In the genomic region with DNA sequence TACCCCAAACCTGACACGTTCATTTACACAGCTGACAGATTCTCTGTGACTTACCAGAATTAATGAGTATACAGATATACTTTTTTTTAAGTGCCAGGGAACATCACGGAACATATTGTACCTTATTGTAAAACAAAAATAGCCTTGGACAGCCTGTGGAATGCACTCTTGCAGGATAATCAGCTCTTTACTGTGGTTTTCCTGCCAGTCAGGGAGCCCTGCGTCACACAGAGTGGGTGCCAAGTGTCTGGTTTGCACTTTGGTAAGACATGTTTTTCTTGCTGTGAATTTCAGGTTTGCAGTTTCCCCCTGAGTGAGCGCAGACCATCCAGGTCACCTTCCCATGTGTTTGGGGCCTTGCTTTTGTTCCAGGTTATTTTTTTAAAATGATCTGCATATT, we compare ENCODE assay signal across 10 mouse cellular contexts. TPM values are rescaled to one million over a fixed set of nuclear protein-coding genes. Genes with fewer than 3 reads are reported as not detected.
DNase-seq lines count a peak whose midpoint lies in the region; ATAC-seq and TF ChIP-seq lines count a peak whose summit lies in the region.
"Had no signal": no experiment of that assay in that cellular context is flagged by ENCODE, and none has a peak within 500 bp of the region (broad histone marks: within the 10 kb centered on the region; RNA-seq: fewer than 3 reads in every experiment).

No protein-coding gene starts in this region.

- peak; percentile 81 for DNase-seq in Patski (ENCODE audit: low read depth, low spot score)
- DNase-seq in heart, postnatal 10 days, result peak; percentile 74 to 82
- DNase-seq in layer of hippocampus, postnatal 36 days, result peak; percentile 21 to 28

- POLR2A ChIA-PET in Patski (lab: Charles Lee), result no interaction called here

- no peak overlapping the region for H3K9ac ChIP-seq in forebrain, embryonic 16.5 days (replicated peaks; ENCODE audit: low read depth, low read length)
- no peak overlapping the region for H3K9ac ChIP-seq in forebrain, embryonic 13.5 days
- no peak overlapping the region for H3K9ac ChIP-seq in midbrain, embryonic 15.5 days
- no peak overlapping the region for H3K9ac ChIP-seq in intestine, embryonic 15.5 days
- H3K9ac ChIP-seq: embryonic facial prominence, embryonic 12.5 days; liver, embryonic 12.5 days had no signal

- intact Hi-C loops in heart, postnatal 10 days (cut with DNase I), result no loop called here

- H3K27ac ChIP-seq in forebrain, embryonic 16.5 days (ENCODE audit: low read length), result no peak overlapping the region
- H3K27ac ChIP-seq in forebrain, embryonic 13.5 days, result no peak overlapping the region
- no peak overlapping the region for H3K27ac ChIP-seq in midbrain, embryonic 15.5 days
- no peak overlapping the region for H3K27ac ChIP-seq in intestine, embryonic 15.5 days
- H3K27ac ChIP-seq: embryonic facial prominence, embryonic 12.5 days; liver, embryonic 12.5 days had no signal

- CTCF ChIA-PET in Patski (lab: Charles Lee), result interaction anchor here (1.4 to 2.3 kb wide), 2 partner anchors 23 to 100 kb away, joined by 3 to 9 read pairs; no protein-coding TSS in a partner anchor

- in situ Hi-C loops in Patski (cut with MboI; ENCODE audit: low pct_unique_long_range_greater_than_20kb), result no loop called here

- 53% methylated on average over 4 of the region's 4 CpGs for WGBS in forebrain, embryonic 16.5 days
- WGBS in forebrain, embryonic 13.5 days, result 63% methylated on average over 4 of the region's 4 CpGs
- WGBS in midbrain, embryonic 15.5 days, result 73% methylated on average over 4 of the region's 4 CpGs
- 70% methylated on average over 4 of the region's 4 CpGs for WGBS in intestine, embryonic 15.5 days

- H3K27me3 ChIP-seq in forebrain, embryonic 16.5 days (replicated peaks; ENCODE audit: control insufficient read depth, insufficient read depth, low read length), result no peaks in the 10 kb centered on the region
- H3K27me3 ChIP-seq in forebrain, embryonic 13.5 days, result no peaks in the 10 kb centered on the region
- H3K27me3 ChIP-seq in Patski, result no peaks in the 10 kb centered on the region
- H3K27me3 ChIP-seq in midbrain, embryonic 15.5 days (replicated peaks), result no peaks in the 10 kb centered on the region
- H3K27me3 ChIP-seq in intestine, embryonic 15.5 days (replicated peaks), result no peaks in the 10 kb centered on the region
- H3K27me3 ChIP-seq: embryonic facial prominence, embryonic 12.5 days; liver, embryonic 12.5 days had no signal

- H3K9me3 ChIP-seq in forebrain, embryonic 16.5 days (ENCODE audit: control insufficient read depth, low read length), result no peaks in the 10 kb centered on the region
- no peaks in the 10 kb centered on the region for H3K9me3 ChIP-seq in forebrain, embryonic 13.5 days (replicated peaks)
- no peaks in the 10 kb centered on the region for H3K9me3 ChIP-seq in midbrain, embryonic 15.5 days
- no peaks in the 10 kb centered on the region for H3K9me3 ChIP-seq in intestine, embryonic 15.5 days
- H3K9me3 ChIP-seq: embryonic facial prominence, embryonic 12.5 days; liver, embryonic 12.5 days had no signal

- no peak for TF ChIP-seq CTCF in Patski (IDR thresholded peaks at IDR 0.05)

- 0 out of 2 replicates have a peak, but pooled peaks have one; percentile 28 for ATAC-seq in forebrain, embryonic 16.5 days
- ATAC-seq in forebrain, embryonic 13.5 days, result no peak
- ATAC-seq in Patski, result peak; percentile 65
- no peak; the same call in 1 of the 2 replicates for ATAC-seq in megakaryocyte progenitor cell, adult 5-6 weeks (replicated peaks; ENCODE audit: poor library complexity)
- ATAC-seq in midbrain, embryonic 15.5 days (replicated peaks), result no peak
- ATAC-seq in intestine, embryonic 15.5 days, result no peak
- ATAC-seq: liver, embryonic 12.5 days had no signal

- no peak overlapping the region for H3K4me2 ChIP-seq in forebrain, embryonic 16.5 days (ENCODE audit: low read length)
- H3K4me2 ChIP-seq in forebrain, embryonic 13.5 days, result no peak overlapping the region
- no peak overlapping the region for H3K4me2 ChIP-seq in midbrain, embryonic 15.5 days
- no peak overlapping the region for H3K4me2 ChIP-seq in intestine, embryonic 15.5 days (replicated peaks)
- H3K4me2 ChIP-seq: embryonic facial prominence, embryonic 12.5 days; liver, embryonic 12.5 days had no signal

- no peaks in the 10 kb centered on the region for H3K36me3 ChIP-seq in forebrain, embryonic 16.5 days (ENCODE audit: control insufficient read depth, insufficient read depth)
- no peaks in the 10 kb centered on the region for H3K36me3 ChIP-seq in forebrain, embryonic 13.5 days (ENCODE audit: poor library complexity, severe bottlenecking)
- no peaks in the 10 kb centered on the region for H3K36me3 ChIP-seq in midbrain, embryonic 15.5 days (replicated peaks)
- H3K36me3 ChIP-seq in intestine, embryonic 15.5 days, result no peaks in the 10 kb centered on the region
- H3K36me3 ChIP-seq: embryonic facial prominence, embryonic 12.5 days; liver, embryonic 12.5 days had no signal

- H3K4me1 ChIP-seq in forebrain, embryonic 16.5 days (replicated peaks; ENCODE audit: control insufficient read depth, insufficient read depth, low read length), result peaks cover 4% of the 10 kb centered on the region
- no peaks in the 10 kb centered on the region for H3K4me1 ChIP-seq in forebrain, embryonic 13.5 days
- H3K4me1 ChIP-seq in midbrain, embryonic 15.5 days, result no peaks in the 10 kb centered on the region
- 0 out of 2 replicates have a peak, but pooled peaks cover 4% of the 10 kb centered on the region for H3K4me1 ChIP-seq in intestine, embryonic 15.5 days (replicated peaks)
- H3K4me1 ChIP-seq: embryonic facial prominence, embryonic 12.5 days had no signal

- H3K4me3 ChIP-seq in forebrain, embryonic 16.5 days (replicated peaks; ENCODE audit: low read length), result no peak overlapping the region
- H3K4me3 ChIP-seq in forebrain, embryonic 13.5 days, result no peak overlapping the region
- no peak overlapping the region for H3K4me3 ChIP-seq in midbrain, embryonic 15.5 days
- no peak overlapping the region for H3K4me3 ChIP-seq in intestine, embryonic 15.5 days (replicated peaks)
- H3K4me3 ChIP-seq: embryonic facial prominence, embryonic 12.5 days; liver, embryonic 12.5 days had no signal

RNA-seq across cellular contexts. Expression of a gene that starts 15.8 kb away (rescaled TPM):
- 0.14 TPM in 1 of 2 replicates, not detected in the other for polyA plus RNA-seq in forebrain, embryonic 16.5 days (2015; fragmentation: Nextera tagmentation; extraction: Ambion mirVana)
- 0.09 and 0.17 TPM in 2 replicates for polyA plus RNA-seq in forebrain, embryonic 13.5 days (2015; fragmentation: Nextera tagmentation; extraction: Ambion mirVana)
- polyA plus RNA-seq in Patski (2021), result 0.98 TPM
- total RNA-seq in heart, postnatal 10 days (2021), result 1 to 10 TPM; 2.3 to 3.6 TPM
- not detected for total RNA-seq in layer of hippocampus, postnatal 36 days (2021)
- total RNA-seq in megakaryocyte progenitor cell, adult 5-6 weeks (2015), result not detected in 2 replicates
- under 0.01 TPM in 1 of 2 replicates, not detected in the other for total RNA-seq in megakaryocyte progenitor cell, adult 5-6 weeks (2017)
- polyA plus RNA-seq in midbrain, embryonic 15.5 days (2015; fragmentation: Nextera tagmentation; extraction: Ambion mirVana), result 0.09 and 0.19 TPM in 2 replicates
- 0.28 and 0.29 TPM in 2 replicates for polyA plus RNA-seq in intestine, embryonic 15.5 days (2015; fragmentation: Nextera tagmentation; extraction: Ambion mirVana)

Comparison
In these comparisons a context has a peak if more than half of its experiments do, and no peak if none do; other contexts are left out.
1. ATAC-seq: peak in forebrain, embryonic 16.5 days (single experiment) and Patski (single experiment); none in forebrain, embryonic 13.5 days (single experiment), megakaryocyte progenitor cell, adult 5-6 weeks (single experiment), midbrain, embryonic 15.5 days (single experiment) and intestine, embryonic 15.5 days (single experiment).
2. DNase-seq: peak in every context shown above with its lines; median percentile 81 in Patski; 78 in heart, postnatal 10 days; 24 in layer of hippocampus, postnatal 36 days.